Mouse (Mus musculus): Measurements from ENCODE around the gene Crbn. TPM values are rescaled to one million over a fixed set of nuclear protein-coding genes. Genes with fewer than 3 reads are reported as not detected.

The Crbn gene
- polyA plus RNA-seq, 1 experiment from 2014 or later = 42.1 TPM

Other genes with a start within 250 kb of the Crbn start
- gene Il5ra, start 51.0 kb downstream of the Crbn start, polyA plus RNA-seq (2015; fragmentation: Nextera tagmentation; extraction: Ambion mirVana) = 0.09 TPM in 1 of 2 replicates, not detected in the other
- gene Trnt1, start 31.0 kb downstream of the Crbn start, polyA plus RNA-seq (2015; fragmentation: Nextera tagmentation; extraction: Ambion mirVana) = 52.5 and 56.7 TPM in 2 replicates

Measured in stomach, embryonic 15.5 days (tissue).